Mouse (Mus musculus) lung, embryonic 14.5 days (tissue): ENCODE data around the gene Rgl1. TPM values are rescaled to one million over a fixed set of nuclear protein-coding genes. Genes with fewer than 3 reads are reported as not detected.

Source experiments
- ATAC-seq: fragments of 200-750 bp; cut with Nextera tagmentation; 2 replicates; pipeline ENCODE4 v1.8.0; 2017; ENCODE audit warnings: mild to moderate bottlenecking, moderate TSS enrichment, moderate library complexity; ENCODE audit not compliant: insufficient read depth
- DNase-seq: peaks from one replicate; pipeline ENCODE4 v3.0.0-alpha.2; 2015
- H3K27ac ChIP-seq: fragments of 300-500 bp; sonication (generic); 2 replicates; pipeline ENCODE4 v1.5.1; 2014; ENCODE audit warnings: low read depth, mild to moderate bottlenecking, moderate library complexity
- H3K27me3 ChIP-seq: fragments of 300-500 bp; sonication (generic); 2 replicates; pipeline ENCODE4 v1.6.1; 2014; ENCODE audit warnings: low read length, control low read depth; ENCODE audit not compliant: insufficient read depth
- H3K36me3 ChIP-seq: fragments of 300-500 bp; sonication (generic); 2 replicates; pipeline ENCODE4 v1.6.1; 2014; ENCODE audit warnings: control low read depth; ENCODE audit not compliant: insufficient read depth
- H3K4me1 ChIP-seq: fragments of 300-500 bp; sonication (generic); 2 replicates; pipeline ENCODE4 v1.6.1; 2014; ENCODE audit warnings: antibody characterized with exemption, control low read depth; ENCODE audit not compliant: insufficient read depth
- H3K4me2 ChIP-seq: fragments of 300-500 bp; sonication (generic); 2 replicates; pipeline ENCODE4 v1.6.1; 2014; ENCODE audit warnings: mild to moderate bottlenecking
- H3K4me3 ChIP-seq: fragments of 300-500 bp; sonication (generic); 2 replicates; pipeline ENCODE4 v1.5.1; 2014; ENCODE audit warnings: low read depth, low read length
- H3K9ac ChIP-seq: fragments of 300-500 bp; sonication (generic); 2 replicates; pipeline ENCODE4 v1.6.1; 2014
- H3K9me3 ChIP-seq: fragments of 300-500 bp; sonication (generic); 2 replicates; pipeline ENCODE4 v1.6.1; 2016; ENCODE audit warnings: low read depth, low read length, control low read depth
- CTCF ChIP-seq: IDR thresholded peaks from 2 replicates; pipeline ENCODE4 v1.5.1; 2016; ENCODE audit warnings: antibody characterized with exemption, low read depth
- WGBS: fragments of 180-500 bp; shearing (Covaris S2); extraction: QIAGEN DNeasy Blood & Tissue Kit; methylation state at CpG from one replicate; pipeline ENCODE4 v1.1.7; 2014; 5-methylcytosine and 5-hydroxymethylcytosine counted together
- polyA plus RNA-seq: library from polyadenylated mRNA; unstranded; fragments of >200 nt; fragmentation: Nextera tagmentation; extraction: Ambion mirVana; gene quantifications from 2 replicates; pipeline ENCODE4 v1.2.1, GENCODE M21; 2014

The Rgl1 gene
- polyA plus RNA-seq, 1 experiment from 2014 or later, result 46.7 TPM

- Histone ChIP-seq H3K9me3 (no peaks in the 10 kb centered on the region), H3K9ac (no peak overlapping the region), H3K36me3 (peaks cover 27% of the 10 kb centered on the region; the same call in 1 of the 2 replicates), H3K4me1 (peaks cover 37% of the 10 kb centered on the region), H3K27ac (no peak overlapping the region), H3K27me3 (no peaks in the 10 kb centered on the region), H3K4me2 (no peak overlapping the region), H3K4me3 (no peak overlapping the region)
- 77% methylated on average over 10 of the region's 10 CpGs for WGBS
- no peak for DNase-seq
- ATAC-seq, result no peak
- no peak for TF ChIP-seq CTCF
Observed at GRCm38 (mm10) chr1:152615987-152616776, 150.0 kb downstream of the Rgl1 start.

GRCm38 (mm10) chr1:152614743-152615380 lies 151.3 kb downstream of the Rgl1 start:
- H3K27me3 ChIP-seq, result no peaks in the 10 kb centered on the region
- no peak overlapping the region for H3K9ac ChIP-seq
- ATAC-seq, result no peak
- no peak overlapping the region for H3K4me3 ChIP-seq
- H3K4me1 ChIP-seq, result peaks cover 40% of the 10 kb centered on the region
- 51% methylated on average over 7 of the region's 7 CpGs for WGBS
- H3K9me3 ChIP-seq, result no peaks in the 10 kb centered on the region
- H3K36me3 ChIP-seq, result peaks cover 30% of the 10 kb centered on the region; the same call in 1 of the 2 replicates
- no peak overlapping the region for H3K4me2 ChIP-seq
- no peak for DNase-seq
- peak overlapping the region; percentile 58 for H3K27ac ChIP-seq
- TF ChIP-seq CTCF, result no peak

- Histone ChIP-seq H3K27me3 (no peaks in the 10 kb centered on the region), H3K27ac (peak overlapping the region; percentile 50; the same call in 1 of the 2 replicates), H3K36me3 (peaks cover 26% of the 10 kb centered on the region; the same call in 1 of the 2 replicates), H3K9ac (no peak overlapping the region), H3K4me3 (no peak overlapping the region), H3K4me2 (peak overlapping the region; percentile 32), H3K9me3 (no peaks in the 10 kb centered on the region), H3K4me1 (peaks cover 41% of the 10 kb centered on the region)
- no peak for TF ChIP-seq CTCF
- ATAC-seq, result no peak
- 77% methylated on average over 16 of the region's 16 CpGs for WGBS
- no peak for DNase-seq
Observed at GRCm38 (mm10) chr1:152613158-152613857, 152.8 kb downstream of the Rgl1 start.

- H3K9ac ChIP-seq, result no peak overlapping the region
- H3K36me3 ChIP-seq, result peaks cover 26% of the 10 kb centered on the region; the same call in 1 of the 2 replicates
- no peak overlapping the region for H3K4me3 ChIP-seq
- TF ChIP-seq CTCF, result no peak
- peaks cover 36% of the 10 kb centered on the region for H3K4me1 ChIP-seq
- DNase-seq (peak; percentile 42), ATAC-seq (0 out of 2 replicates have a peak, but pooled peaks have one; percentile 19)
- H3K9me3 ChIP-seq, result no peaks in the 10 kb centered on the region
- no peaks in the 10 kb centered on the region for H3K27me3 ChIP-seq
- WGBS, result 71% methylated on average over 12 of the region's 12 CpGs
- peak overlapping the region; percentile 50; the same call in 1 of the 2 replicates for H3K27ac ChIP-seq
- peak overlapping the region; percentile 32; the same call in 1 of the 2 replicates for H3K4me2 ChIP-seq
Observed at GRCm38 (mm10) chr1:152612535-152613157, 153.5 kb downstream of the Rgl1 start.

- peaks cover 29% of the 10 kb centered on the region; the same call in 1 of the 2 replicates for H3K36me3 ChIP-seq
- TF ChIP-seq CTCF, result no peak
- no peak overlapping the region for H3K4me2 ChIP-seq
- H3K27ac ChIP-seq, result peak overlapping the region; percentile 50; the same call in 1 of the 2 replicates
- H3K4me1 ChIP-seq, result peaks cover 20% of the 10 kb centered on the region
- no peak overlapping the region for H3K4me3 ChIP-seq
- no peak overlapping the region for H3K9ac ChIP-seq
- ATAC-seq (peak; percentile 42; the same call in 1 of the 2 replicates), DNase-seq (peak; percentile 37)
- no peaks in the 10 kb centered on the region for H3K27me3 ChIP-seq
- no peaks in the 10 kb centered on the region for H3K9me3 ChIP-seq
- 70% methylated on average over 10 of the region's 10 CpGs for WGBS
Observed at GRCm38 (mm10) chr1:152609547-152609946, 156.6 kb downstream of the Rgl1 start.

GRCm38 (mm10) chr1:152609006-152609405 lies 157.1 kb downstream of the Rgl1 start:
- Histone ChIP-seq H3K27ac (no peak overlapping the region), H3K9me3 (no peaks in the 10 kb centered on the region), H3K9ac (no peak overlapping the region), H3K4me2 (no peak overlapping the region), H3K4me1 (peaks cover 17% of the 10 kb centered on the region; the same call in 1 of the 2 replicates), H3K27me3 (no peaks in the 10 kb centered on the region), H3K36me3 (peaks cover 25% of the 10 kb centered on the region; the same call in 1 of the 2 replicates), H3K4me3 (no peak overlapping the region)
- no peak for ATAC-seq
- no peak for TF ChIP-seq CTCF
- WGBS, result 70% methylated on average over 7 of the region's 7 CpGs
- no peak for DNase-seq
